Mouse (Mus musculus): ENCODE measurements around the gene Tssk1. TPM values are rescaled to one million over a fixed set of nuclear protein-coding genes. Genes with fewer than 3 reads are reported as not detected.
A peak's percentile ranks its signal among the peaks of the same experiment; 100 is the strongest.

The Tssk1 gene
- total and polyA plus RNA-seq, 3 experiments: 0.16 TPM; not detected in 2

DNA sequence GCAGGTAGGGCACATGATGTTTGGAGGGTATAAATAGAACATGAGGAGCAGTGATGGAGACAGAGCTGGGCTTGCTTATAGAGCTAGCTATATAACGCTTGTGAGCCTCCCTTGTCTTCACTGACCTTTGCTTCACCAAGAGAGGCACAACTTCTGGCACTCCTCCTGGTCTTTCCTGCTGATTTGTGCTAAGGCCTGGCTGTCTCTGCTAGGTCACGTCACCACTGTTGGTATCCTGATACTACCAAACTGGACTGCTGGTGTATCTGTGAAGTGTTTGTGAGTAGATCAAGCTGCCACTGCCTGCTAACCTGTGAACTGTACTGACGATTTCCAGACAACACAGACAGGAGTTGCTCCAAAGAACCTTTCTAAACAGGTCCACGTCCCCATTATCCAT is 18.8 kb upstream of the Tssk1 start:
- Histone ChIP-seq H3K4me1 (ENCODE audit: insufficient read depth, low read depth, low read length) (peaks cover 52% of the 10 kb centered on the region), H3K36me3 (replicated peaks) (peaks cover 73% of the 10 kb centered on the region), H3K27me3 (ENCODE audit: insufficient read depth, low read length) (no peaks in the 10 kb centered on the region), H3K9me3 (replicated peaks) (peaks cover 6% of the 10 kb centered on the region), H3K4me3 (ENCODE audit: low read depth, low read length) (no peak overlapping the region)
- DNase-seq (ENCODE audit: low spot score): no peak
- ATAC-seq (ENCODE audit: extremely low read depth, insufficient number of reproducible peaks, low FRiP score, poor library complexity, severe bottlenecking): no peak
- TF ChIP-seq GATA1 (IDR thresholded peaks at IDR 0.05; ENCODE audit: borderline replicate concordance, low read length): no peak
- no peak for TF ChIP-seq GATA2 (IDR thresholded peaks at IDR 0.05; ENCODE audit: borderline replicate concordance, low read depth, low read length)
- TF ChIP-seq CTCF (IDR thresholded peaks at IDR 0.05; ENCODE audit: low read depth, low read length): no peak
- no peak for TF ChIP-seq TAL1 (conservative IDR thresholded peaks at IDR 0.05; ENCODE audit: low read depth, low read length)
- TF ChIP-seq POLR2AphosphoS5 (IDR thresholded peaks at IDR 0.05; ENCODE audit: insufficient replicate concordance, low read depth, low read length): no peak

DNA sequence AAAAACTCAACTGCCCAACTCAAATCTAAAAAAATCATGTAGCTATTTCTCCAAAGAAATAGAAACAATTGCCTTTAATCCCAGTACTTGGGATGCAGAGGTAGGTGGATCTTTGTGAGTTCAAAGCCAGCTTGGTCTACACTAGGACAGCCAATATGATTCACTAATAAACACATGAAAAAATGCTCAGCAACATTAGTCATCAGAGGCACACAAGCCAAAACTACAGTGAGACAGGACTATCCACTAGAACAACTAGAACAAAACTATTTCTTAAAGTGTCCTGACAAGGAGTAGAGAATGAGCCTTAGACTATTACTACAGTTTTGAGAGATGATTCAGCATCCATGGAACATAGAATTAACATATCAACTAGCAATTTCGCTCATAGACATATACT is 17.9 kb upstream of the Tssk1 start:
- peaks cover 43% of the 10 kb centered on the region for H3K4me1 ChIP-seq (ENCODE audit: insufficient read depth, low read depth, low read length)
- no peaks in the 10 kb centered on the region for H3K27me3 ChIP-seq (ENCODE audit: insufficient read depth, low read length)
- no peak for ATAC-seq (ENCODE audit: extremely low read depth, insufficient number of reproducible peaks, low FRiP score, poor library complexity, severe bottlenecking)
- peaks cover 72% of the 10 kb centered on the region for H3K36me3 ChIP-seq (replicated peaks)
- H3K4me3 ChIP-seq (ENCODE audit: low read depth, low read length): no peak overlapping the region
- TF ChIP-seq GATA1 (IDR thresholded peaks at IDR 0.05; ENCODE audit: borderline replicate concordance, low read length): no peak
- no peak for DNase-seq (ENCODE audit: low spot score)
- peaks cover 6% of the 10 kb centered on the region for H3K9me3 ChIP-seq (replicated peaks)

DNA sequence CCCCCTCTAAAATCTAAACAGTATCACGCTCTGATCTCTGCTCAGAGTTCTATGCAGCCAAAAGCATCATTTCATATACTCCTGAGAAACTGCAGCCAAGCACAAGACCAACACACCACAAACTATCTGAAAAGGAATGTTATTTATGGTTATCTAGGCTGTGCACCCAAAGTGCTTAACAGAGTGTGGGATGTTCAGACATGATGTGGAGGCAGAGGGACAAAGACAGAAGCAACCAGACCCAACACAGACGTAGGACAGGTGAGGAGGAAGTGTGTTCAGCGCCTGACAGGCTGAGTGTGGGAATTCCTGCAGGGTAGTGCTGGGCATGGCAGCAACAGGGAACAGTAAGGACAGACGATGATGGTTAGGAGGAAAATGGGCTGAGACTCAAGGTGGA is 14.5 kb upstream of the Tssk1 start:
- peaks cover 20% of the 10 kb centered on the region for H3K4me1 ChIP-seq (ENCODE audit: insufficient read depth, low read depth, low read length)
- no peak for ATAC-seq (ENCODE audit: extremely low read depth, insufficient number of reproducible peaks, low FRiP score, poor library complexity, severe bottlenecking)
- H3K36me3 ChIP-seq (replicated peaks): peaks cover 79% of the 10 kb centered on the region
- H3K27me3 ChIP-seq (ENCODE audit: insufficient read depth, low read length): no peaks in the 10 kb centered on the region
- H3K9me3 ChIP-seq (replicated peaks): peaks cover 6% of the 10 kb centered on the region
- TF ChIP-seq CTCF (IDR thresholded peaks at IDR 0.05; ENCODE audit: low read depth, low read length) (no peak), POLR2AphosphoS5 (IDR thresholded peaks at IDR 0.05; ENCODE audit: insufficient replicate concordance, low read depth, low read length) (no peak), GATA1 (IDR thresholded peaks at IDR 0.05; ENCODE audit: borderline replicate concordance, low read length) (no peak), GATA2 (IDR thresholded peaks at IDR 0.05; ENCODE audit: borderline replicate concordance, low read depth, low read length) (no peak), TAL1 (conservative IDR thresholded peaks at IDR 0.05; ENCODE audit: low read depth, low read length) (no peak)
- H3K4me3 ChIP-seq (ENCODE audit: low read depth, low read length): no peak overlapping the region
- DNase-seq (ENCODE audit: low spot score): no peak

DNA sequence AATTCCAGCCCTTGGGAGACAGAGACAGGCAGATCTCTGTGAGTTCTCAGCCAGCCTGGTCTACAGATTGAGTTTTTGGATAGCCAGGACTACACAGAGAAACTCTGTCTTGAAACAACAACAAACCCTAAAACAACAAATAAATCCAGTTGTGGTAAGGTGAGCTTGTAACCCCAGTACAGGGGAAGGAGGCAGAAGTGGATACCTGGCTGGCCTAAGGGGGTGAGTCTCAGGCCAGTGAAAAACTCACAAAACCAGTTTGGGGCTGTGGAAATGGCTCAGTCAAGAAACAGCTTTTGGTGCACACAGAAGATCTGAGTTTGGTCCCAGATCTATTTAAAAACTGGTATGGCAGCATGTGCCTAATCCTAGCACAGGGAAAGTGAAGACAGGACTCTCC is 11.8 kb upstream of the Tssk1 start:
- H3K9me3 ChIP-seq (replicated peaks): peaks cover 6% of the 10 kb centered on the region
- TF ChIP-seq POLR2AphosphoS5 (IDR thresholded peaks at IDR 0.05; ENCODE audit: insufficient replicate concordance, low read depth, low read length): no peak
- TF ChIP-seq GATA2 (IDR thresholded peaks at IDR 0.05; ENCODE audit: borderline replicate concordance, low read depth, low read length): no peak
- no peak for TF ChIP-seq CTCF (IDR thresholded peaks at IDR 0.05; ENCODE audit: low read depth, low read length)
- TF ChIP-seq TAL1 (conservative IDR thresholded peaks at IDR 0.05; ENCODE audit: low read depth, low read length): no peak
- TF ChIP-seq GATA1 (IDR thresholded peaks at IDR 0.05; ENCODE audit: borderline replicate concordance, low read length): no peak
- H3K4me1 ChIP-seq (ENCODE audit: insufficient read depth, low read depth, low read length): peaks cover 23% of the 10 kb centered on the region
- H3K36me3 ChIP-seq (replicated peaks): peaks cover 90% of the 10 kb centered on the region
- ATAC-seq (ENCODE audit: extremely low read depth, insufficient number of reproducible peaks, low FRiP score, poor library complexity, severe bottlenecking) (no peak), DNase-seq (ENCODE audit: low spot score) (no peak)
- no peaks in the 10 kb centered on the region for H3K27me3 ChIP-seq (ENCODE audit: insufficient read depth, low read length)
- no peak overlapping the region for H3K4me3 ChIP-seq (ENCODE audit: low read depth, low read length)

DNA sequence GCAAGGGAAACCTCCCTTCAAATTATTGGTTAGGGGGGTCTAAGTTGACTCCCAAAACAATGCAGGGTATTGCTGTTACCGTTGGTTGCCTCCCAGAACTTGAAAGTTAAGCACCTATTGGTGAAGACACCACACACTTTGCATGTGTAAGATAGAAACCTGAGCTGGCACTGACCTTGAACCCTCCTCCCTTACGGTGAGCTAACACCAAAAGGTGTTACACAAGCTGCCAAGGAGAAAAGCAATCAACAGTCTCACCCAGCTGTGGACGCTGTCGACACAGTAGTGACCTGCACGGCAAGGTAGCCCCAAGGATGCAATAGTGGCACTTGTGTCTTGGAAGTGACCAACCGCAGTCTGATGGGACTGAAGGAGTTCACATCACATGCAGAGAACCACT is 9.9 kb upstream of the Tssk1 start:
- Histone ChIP-seq H3K9me3 (replicated peaks) (no peaks in the 10 kb centered on the region; the same call in 1 of the 2 replicates), H3K4me3 (ENCODE audit: low read depth, low read length) (no peak overlapping the region), H3K27me3 (ENCODE audit: insufficient read depth, low read length) (no peaks in the 10 kb centered on the region), H3K4me1 (ENCODE audit: insufficient read depth, low read depth, low read length) (peaks cover 23% of the 10 kb centered on the region), H3K36me3 (replicated peaks) (peaks cover 72% of the 10 kb centered on the region)
- TF ChIP-seq TAL1 (conservative IDR thresholded peaks at IDR 0.05; ENCODE audit: low read depth, low read length) (no peak), GATA1 (IDR thresholded peaks at IDR 0.05; ENCODE audit: borderline replicate concordance, low read length) (no peak), POLR2AphosphoS5 (IDR thresholded peaks at IDR 0.05; ENCODE audit: insufficient replicate concordance, low read depth, low read length) (no peak), GATA2 (IDR thresholded peaks at IDR 0.05; ENCODE audit: borderline replicate concordance, low read depth, low read length) (no peak), CTCF (IDR thresholded peaks at IDR 0.05; ENCODE audit: low read depth, low read length) (no peak)
- DNase-seq (ENCODE audit: low spot score): no peak
- no peak for ATAC-seq (ENCODE audit: extremely low read depth, insufficient number of reproducible peaks, low FRiP score, poor library complexity, severe bottlenecking)

DNA sequence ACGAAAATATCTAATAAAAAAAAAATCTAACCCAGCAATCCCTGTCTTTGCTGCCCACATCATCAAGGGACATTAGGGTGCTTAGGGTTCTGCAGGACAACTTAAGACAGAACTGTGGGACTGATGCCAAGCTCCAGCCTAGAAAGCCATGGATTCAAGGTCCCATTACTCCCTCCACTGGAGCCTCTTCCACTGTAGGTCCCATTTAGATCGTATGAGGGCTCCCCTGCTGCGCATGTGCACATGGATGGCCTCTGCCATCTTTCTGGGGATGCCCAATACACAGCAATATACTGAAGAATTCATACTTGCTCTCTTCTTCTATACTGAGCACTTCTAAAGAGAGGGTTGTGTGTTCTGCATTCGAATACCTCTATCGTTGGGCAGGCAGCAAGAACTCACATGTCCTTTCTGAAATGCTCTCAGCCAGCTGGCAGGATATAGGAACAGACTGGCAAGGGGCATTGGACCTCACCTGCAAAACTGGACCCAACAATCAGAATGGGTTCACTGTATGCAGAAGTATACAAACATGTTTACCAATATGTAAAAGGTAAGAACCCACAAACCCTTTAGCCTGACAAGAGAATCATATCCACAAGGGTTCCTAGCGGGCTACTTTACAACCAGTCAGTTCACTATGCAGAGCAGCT is 4.2 kb upstream of the Tssk1 start:
- Histone ChIP-seq H3K4me3 (ENCODE audit: low read depth, low read length) (peak overlapping the region; percentile 99; the same call in 1 of the 2 replicates), H3K27me3 (ENCODE audit: insufficient read depth, low read length) (peaks cover 5% of the 10 kb centered on the region), H3K4me1 (ENCODE audit: insufficient read depth, low read depth, low read length) (peaks cover 35% of the 10 kb centered on the region), H3K9me3 (replicated peaks) (no peaks in the 10 kb centered on the region), H3K36me3 (replicated peaks) (peaks cover 29% of the 10 kb centered on the region)
- TF ChIP-seq GATA2 (IDR thresholded peaks at IDR 0.05; ENCODE audit: borderline replicate concordance, low read depth, low read length) (no peak), GATA1 (IDR thresholded peaks at IDR 0.05; ENCODE audit: borderline replicate concordance, low read length) (no peak), POLR2AphosphoS5 (IDR thresholded peaks at IDR 0.05; ENCODE audit: insufficient replicate concordance, low read depth, low read length) (no peak), CTCF (IDR thresholded peaks at IDR 0.05; ENCODE audit: low read depth, low read length) (no peak), TAL1 (conservative IDR thresholded peaks at IDR 0.05; ENCODE audit: low read depth, low read length) (no peak)
- no peak for ATAC-seq (ENCODE audit: extremely low read depth, insufficient number of reproducible peaks, low FRiP score, poor library complexity, severe bottlenecking)
- no peak for DNase-seq (ENCODE audit: low spot score)

All from G1E (cell line).